Mouse (Mus musculus) left cerebral cortex, postnatal 25 days (tissue): Measurements from ENCODE around the gene Kcnk13. TPM values are rescaled to one million over a fixed set of nuclear protein-coding genes. Genes with fewer than 3 reads are reported as not detected.

Experiments used
- DNase-seq, 2 experiments: peaks; one replicate each; pipeline ENCODE4 v3.0.0; 2022; ENCODE audit warnings: low spot score in 2 of 2, mixed read lengths in 1 of 2
- intact Hi-C: fragments of 180-260 bp; cut with DNase I; formaldehyde crosslinking; loops from one replicate; pipeline ENCODE4 v1.15.1; 2025
- total RNA-seq, 2 experiments: library from RNA; stranded (reverse); gene quantifications; 2 replicates each; pipeline ENCODE4 v1.2.3; 2021

Kcnk13 gene
- 1 to 10 TPM; 5.9 to 7.2 TPM for total RNA-seq

DNA sequence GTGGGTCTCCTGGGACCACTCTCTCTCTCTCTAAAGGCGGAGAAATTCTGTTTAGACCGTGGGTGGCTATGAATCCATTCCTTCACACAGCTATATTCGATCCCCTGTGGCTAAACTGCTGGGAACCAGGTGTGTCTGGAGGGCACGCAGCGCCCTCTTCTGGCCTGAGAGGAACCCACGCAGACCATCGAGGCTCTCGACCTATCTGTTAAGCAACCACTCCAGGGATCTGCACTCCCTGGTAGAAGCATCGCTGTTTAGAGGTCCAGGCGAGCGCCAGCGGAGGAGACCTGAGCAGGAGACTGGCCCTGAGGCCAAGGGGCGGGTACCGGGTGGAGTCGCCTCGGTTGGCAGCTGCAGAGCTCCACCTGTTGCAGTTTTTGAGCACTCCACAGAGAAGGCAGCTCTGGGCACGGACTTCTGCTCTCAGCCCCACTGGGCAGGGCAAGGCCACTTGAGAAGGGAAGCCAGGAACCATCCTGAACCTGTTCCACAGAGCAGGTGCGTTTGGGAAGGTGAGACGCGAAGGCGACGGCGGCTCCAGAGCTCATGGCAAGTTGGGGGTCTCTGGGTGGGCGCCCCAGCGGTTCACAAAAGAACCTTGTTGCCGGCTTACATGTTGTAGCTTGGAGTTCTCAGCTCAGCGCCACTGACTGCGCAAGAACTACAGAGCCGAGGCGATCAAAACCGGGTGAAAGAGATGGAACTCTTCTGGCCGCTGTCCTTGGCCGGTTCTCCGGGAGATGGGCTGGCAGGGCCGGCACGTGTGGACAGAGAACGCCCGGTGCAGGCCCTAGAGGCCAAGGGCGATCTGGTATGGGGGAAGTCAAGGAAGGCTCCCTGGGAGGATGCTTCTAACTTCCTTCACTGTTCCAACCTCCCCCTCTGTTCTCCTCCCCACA lies at the start of gene Kcnk13:
TSS of gene Kcnk13 (plus strand) at position 199 of the 902 bp plus-strand sequence.
- intact Hi-C loops = loop anchor here (1.0 to 5.0 kb wide), 2 partner anchors 64 to 882 kb away; no protein-coding TSS in a partner anchor
- peak; percentile 79 to 84 for DNase-seq

DNA sequence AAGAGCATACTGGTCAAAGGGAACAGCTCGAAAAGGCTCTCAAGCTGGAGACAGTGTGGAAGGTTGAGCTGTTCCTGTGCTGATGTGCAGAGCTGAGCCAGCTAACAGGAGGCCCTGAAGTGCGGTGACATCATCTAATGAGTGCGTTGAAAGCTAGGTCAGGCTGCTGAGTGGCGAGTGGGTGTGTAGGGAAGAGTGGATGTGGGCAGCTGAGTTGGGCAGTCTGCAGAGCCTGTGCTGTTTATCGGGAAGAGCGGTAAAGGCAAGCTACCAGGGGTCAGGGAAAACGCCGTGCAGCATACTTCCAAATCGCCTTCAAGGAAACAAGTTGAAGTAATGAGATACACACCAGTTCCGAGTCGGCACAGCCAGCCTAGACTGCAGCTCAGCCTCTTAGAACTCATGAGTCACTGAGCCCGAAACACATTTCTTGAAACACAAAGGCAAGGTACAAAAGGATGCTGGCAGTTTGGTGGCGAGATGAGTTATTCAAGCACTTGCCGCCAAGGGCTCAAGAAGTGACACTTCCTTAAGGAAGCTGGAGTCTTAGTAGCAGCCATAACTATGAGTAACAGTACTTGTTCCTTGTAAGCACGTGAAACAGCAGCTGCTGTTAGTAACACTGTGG lies 46.4 kb upstream of the Kcnk13 start:
- peak; percentile 50 to 84 for DNase-seq
- intact Hi-C loops = no loop called here

DNA sequence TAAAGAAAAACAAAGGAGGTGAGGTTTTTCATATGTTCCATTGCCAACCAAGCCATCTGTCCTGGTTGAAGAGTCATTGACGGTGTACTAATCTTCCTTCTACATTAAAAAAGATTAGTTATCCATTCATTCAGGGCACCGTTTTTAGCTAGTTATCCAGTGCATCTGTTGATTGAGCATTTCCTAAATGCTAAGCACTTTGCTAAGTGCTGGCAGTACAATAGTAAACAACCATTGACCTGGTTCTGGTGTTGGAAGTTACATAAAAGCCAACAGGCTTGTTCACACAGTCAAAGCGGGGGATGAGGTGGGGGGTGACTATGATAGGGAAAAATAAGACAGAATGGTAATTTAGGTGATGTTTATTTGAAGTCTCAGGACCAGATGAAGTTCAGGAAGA lies 44.7 kb upstream of the Kcnk13 start:
- intact Hi-C loops = no loop called here
- no peak for DNase-seq

DNA sequence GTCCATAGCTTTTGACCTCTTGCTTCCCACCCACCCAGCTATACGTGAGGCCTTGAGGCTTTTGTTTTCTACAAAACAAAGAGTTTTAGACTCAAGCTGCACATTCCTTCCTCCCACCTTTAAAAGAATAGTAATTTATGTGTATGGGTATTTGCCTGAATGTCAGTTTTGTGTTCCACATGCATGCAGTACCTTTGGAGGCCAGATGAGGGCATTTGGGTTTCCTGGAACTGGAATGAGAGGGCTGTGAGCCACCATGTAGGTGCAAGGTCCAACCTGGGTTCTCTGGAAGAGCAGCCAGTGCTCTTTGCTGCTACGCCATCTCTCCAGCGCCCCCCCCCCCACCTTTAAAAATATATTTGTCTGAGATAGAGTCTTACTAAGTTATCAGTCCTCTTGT lies 43.3 kb upstream of the Kcnk13 start:
- no peak for DNase-seq
- intact Hi-C loops = no loop called here

DNA sequence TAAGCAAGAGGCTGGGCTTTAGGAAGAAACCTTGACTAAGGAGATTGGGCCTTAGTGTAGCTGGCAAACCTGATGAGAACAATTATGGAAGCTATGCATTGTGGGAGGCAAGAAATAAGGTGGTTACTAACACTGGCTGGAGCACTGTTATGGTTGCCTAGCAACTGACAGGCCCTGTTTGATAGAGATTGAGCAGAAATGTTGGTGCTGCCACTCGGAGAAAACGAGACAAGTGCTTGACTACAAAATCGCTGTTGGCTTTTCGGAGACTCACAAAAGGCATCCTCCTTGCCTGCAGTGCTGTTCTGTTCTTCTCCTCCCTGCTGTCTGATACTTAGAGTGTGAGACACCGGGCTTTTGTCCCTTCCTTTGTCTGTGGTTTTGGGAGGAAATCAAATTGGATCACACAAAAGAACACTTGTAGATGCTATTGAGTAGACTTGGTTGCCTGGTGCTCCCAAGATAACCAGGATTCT lies 41.1 kb upstream of the Kcnk13 start:
- DNase-seq = peak; percentile 45 to 71
- intact Hi-C loops = no loop called here

DNA sequence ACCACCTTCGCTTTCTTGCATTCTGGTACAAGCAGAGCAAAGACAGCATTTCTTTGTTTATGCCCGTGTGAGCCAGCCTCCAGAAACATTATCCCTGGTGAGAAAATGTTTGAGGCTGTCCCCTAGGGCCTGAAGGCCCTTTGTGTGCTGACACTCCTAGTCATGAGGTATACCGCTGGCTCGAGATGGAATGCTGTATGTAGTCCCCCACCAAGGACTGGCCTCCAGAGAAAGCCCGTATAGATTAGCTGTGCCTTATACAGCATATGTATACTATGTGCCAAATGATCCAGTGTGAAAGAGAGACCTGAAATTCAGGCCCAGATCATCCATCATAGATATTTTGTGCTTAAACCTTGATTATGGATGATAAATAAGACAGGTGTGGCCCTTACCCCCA lies 40.6 kb upstream of the Kcnk13 start:
- no peak for DNase-seq
- intact Hi-C loops = no loop called here

DNA sequence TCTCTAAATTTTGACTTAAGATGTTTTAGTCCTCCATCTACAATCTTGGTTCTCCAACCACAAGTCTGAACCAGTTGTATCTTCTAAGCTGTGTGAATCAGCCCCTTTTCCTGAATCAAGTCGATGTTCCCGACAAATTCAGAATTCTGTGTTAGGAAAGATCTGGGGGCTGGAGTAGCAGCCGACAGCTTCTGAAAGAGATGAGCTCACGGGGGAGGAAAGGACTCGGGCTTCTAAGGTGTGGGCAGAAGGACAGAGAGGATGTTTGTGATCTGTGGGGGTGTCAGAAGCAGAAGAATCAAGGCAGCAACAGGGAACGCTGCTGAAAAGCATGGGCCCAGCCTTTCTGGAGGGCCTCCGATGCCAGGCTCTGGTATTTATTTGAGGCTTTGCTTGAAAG lies 36.0 kb upstream of the Kcnk13 start:
- intact Hi-C loops = no loop called here
- DNase-seq = peak; percentile 55 to 91

DNA sequence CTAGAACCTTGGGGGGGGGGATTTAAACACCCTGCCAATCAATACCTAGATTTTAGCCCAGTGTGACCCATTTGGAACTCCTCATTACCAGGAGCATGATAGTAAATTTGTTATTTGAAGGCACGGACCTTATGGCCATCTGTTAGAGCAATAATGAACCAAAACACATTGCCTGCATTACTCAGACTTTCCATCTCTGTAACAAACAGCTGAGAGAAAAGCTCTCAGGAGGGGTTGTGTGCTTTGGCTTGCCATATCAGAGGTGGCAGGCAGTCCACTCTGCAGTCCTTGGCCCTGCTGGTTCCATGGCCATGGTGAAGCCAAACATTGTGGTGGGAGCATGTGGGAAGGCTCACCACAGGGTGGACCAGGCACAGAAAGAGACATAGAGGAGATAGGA lies 35.1 kb upstream of the Kcnk13 start:
- no peak for DNase-seq
- intact Hi-C loops = no loop called here

DNA sequence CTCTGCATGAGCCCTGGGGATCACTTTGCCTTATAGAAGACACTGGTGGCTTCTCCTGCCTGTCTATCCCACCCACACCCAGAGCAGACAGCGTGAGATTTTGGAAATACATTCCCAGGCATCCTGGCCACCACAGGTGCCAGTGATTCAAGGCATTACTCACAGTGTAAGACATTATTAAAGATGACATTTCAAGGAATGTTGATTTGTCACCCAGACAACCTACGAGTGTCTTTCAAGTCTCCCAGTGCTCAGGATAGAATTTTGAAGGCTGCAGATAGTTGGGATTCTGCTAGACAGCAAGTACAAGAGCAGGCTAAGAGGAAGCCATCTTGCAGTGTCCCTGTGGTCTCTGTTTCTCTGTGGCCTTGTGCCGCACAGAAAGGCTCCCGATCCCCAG lies 32.1 kb upstream of the Kcnk13 start:
- intact Hi-C loops = no loop called here
- DNase-seq = peak in 1 of 2 experiments; percentile 60

DNA sequence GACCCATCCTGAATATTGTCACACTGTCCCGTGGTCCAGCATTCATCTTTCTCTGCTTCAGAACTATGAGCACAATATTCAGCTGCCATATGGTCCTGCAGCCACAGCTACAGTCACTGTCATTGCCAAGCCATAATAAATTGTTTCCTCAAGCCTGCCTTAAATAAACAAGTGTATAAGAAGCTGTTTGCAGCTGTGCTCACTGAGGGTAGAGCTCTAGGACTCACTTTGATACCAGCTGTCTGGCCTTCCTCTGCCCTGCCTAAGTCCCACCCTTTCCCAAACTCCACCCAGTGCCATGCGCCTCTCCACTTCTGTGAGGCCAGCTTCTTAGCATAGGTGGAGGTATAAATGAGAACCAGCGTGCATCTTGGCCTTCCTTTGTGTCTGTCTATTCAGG lies 30.7 kb upstream of the Kcnk13 start:
- intact Hi-C loops = no loop called here
- no peak for DNase-seq

DNA sequence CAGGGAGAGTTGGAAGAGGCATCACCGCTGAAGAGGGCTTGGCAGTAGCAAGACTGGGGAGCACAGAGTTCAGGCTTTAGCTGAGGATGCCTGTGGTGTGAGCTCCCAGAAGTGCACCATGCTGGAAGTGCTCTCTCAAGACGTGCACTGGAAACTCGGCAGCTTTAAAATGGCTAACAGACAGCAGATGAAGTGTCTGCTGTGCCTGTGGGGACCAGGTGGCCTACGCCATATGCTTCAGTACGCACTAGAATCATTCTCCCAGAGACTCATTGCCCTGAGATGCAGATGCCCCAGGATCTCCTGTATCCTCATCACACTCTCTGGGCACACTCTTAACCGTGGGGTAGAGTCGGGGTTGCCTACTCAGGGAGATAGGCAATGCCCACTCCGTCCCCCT lies 28.9 kb upstream of the Kcnk13 start:
- intact Hi-C loops = no loop called here

DNA sequence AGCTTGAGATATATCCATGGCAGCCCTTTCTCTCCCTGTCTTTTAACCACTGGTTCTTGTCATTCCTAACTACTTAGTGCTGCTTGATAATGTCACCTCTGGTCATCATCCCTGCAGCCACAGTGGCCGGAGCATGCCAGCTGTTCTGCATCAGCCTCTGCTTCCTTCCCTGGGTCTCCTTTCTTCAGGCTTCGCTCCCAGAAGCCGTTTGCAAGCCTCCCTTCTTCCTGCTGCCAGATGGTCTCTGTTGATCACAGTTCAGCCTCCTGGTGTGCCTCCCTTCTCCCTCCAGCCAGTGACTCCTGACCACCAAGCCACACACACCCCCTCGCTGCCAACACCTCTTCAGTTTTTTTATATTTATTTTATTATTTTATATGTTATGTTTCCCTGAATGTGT lies 25.8 kb upstream of the Kcnk13 start:
- intact Hi-C loops = no loop called here
- no peak for DNase-seq

More for the DNA sequence above, 28.9 kb upstream of the Kcnk13 start:
- no peak for DNase-seq

DNA sequence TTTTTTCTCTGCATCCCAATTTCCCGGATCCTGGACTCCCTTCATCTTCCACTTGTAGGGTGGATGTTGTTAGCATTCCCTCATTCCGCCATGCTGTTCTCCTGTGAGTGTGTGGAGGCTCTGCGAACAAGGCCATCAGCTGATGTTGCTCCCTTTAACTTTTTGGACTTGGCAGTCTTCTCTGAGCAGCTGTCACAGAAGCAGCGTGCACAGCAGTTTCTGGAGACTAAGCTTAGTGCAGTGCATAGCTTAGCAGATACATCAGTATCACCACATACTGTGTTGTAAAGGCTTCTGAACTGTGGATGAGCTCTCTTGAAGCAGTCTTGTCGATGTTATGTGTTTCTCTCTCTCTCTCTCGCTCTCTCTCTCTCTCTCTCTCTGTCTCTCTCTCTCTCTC lies 25.1 kb upstream of the Kcnk13 start:
- no peak for DNase-seq
- intact Hi-C loops = no loop called here

DNA sequence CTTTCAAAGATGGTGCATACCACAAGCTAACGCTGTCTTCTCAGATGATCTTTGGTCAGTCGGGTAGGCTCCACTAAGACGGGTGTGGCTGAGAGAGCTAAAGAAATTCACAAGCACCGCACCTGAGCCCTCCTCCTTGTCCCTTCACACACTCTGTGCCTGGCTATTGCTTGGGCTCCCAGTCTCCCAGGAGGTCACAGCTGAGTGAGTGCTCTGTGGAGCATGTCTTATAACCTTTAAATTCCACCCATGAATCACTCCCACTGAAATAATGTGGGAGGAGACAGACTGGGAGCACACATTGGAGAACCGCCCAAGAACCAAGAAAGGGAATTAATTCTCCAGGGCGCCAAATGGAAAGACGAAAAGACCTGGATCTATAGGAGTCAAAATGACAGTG lies 23.6 kb upstream of the Kcnk13 start:
- intact Hi-C loops = no loop called here
- DNase-seq = no peak

DNA sequence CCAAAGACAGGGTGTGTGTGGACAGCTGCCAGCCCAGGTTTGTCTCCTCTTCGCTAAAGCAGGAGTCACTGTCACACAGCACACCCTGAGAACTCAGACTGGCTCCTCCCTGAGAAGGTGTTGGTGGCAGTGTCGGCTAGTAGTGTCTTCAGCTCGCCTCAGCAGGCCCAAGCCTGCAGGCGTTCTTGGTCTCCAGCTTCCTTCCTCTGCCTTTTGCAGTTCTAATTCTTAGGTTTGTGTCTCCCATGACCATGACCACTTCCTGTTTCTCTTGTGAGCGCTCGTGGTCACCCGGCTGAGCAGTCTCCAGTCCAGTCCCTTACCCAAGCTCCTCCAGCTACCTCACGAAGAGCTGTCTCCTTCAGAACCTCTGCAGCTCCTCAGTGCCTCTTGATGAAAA lies 21.9 kb upstream of the Kcnk13 start:
- intact Hi-C loops = no loop called here
- DNase-seq = no peak

DNA sequence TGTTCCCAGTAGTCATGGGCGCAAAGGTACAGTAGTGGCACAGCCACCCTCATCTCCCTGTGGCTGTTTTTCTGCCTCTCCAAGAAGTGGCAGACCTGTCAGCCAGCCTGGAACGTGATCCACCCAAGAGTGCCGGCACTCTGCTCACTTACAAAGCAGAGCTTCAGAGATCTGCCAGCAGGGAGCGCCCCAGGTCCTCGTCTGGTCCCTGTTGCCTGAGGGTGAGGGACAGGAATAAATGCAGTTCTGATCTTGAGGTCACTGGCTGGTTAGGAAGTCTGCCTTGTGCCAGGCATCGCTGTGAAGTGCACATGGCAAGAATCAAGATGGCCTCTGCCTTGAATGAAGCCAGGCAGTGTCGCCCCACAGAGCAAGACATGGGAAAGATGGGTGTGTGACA lies 11.4 kb upstream of the Kcnk13 start:
- DNase-seq = peak; percentile 60 to 65
- intact Hi-C loops = loop anchor here (2.0 kb wide), 1 partner anchor 154 kb away; no protein-coding TSS in a partner anchor

DNA sequence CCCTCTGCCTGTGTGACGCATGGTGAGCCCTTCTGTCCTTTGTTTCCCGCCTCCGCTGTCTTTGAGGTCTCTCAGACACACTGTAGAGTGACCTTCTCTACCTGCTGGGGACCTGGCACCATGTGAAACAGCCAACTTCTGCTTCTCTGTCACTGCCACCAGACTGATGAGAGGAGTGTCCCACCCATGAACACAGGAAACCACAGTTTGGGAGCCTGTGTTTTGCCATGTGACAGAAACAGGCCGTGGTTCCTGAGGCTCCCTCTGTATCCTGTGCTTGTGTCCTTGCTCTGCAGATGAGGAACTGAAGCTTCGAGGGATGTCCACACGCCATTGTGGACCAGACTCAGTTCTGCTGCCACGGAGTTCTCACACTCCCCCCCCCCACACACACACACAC lies 7.9 kb upstream of the Kcnk13 start:
- DNase-seq = no peak
- intact Hi-C loops = no loop called here

DNA sequence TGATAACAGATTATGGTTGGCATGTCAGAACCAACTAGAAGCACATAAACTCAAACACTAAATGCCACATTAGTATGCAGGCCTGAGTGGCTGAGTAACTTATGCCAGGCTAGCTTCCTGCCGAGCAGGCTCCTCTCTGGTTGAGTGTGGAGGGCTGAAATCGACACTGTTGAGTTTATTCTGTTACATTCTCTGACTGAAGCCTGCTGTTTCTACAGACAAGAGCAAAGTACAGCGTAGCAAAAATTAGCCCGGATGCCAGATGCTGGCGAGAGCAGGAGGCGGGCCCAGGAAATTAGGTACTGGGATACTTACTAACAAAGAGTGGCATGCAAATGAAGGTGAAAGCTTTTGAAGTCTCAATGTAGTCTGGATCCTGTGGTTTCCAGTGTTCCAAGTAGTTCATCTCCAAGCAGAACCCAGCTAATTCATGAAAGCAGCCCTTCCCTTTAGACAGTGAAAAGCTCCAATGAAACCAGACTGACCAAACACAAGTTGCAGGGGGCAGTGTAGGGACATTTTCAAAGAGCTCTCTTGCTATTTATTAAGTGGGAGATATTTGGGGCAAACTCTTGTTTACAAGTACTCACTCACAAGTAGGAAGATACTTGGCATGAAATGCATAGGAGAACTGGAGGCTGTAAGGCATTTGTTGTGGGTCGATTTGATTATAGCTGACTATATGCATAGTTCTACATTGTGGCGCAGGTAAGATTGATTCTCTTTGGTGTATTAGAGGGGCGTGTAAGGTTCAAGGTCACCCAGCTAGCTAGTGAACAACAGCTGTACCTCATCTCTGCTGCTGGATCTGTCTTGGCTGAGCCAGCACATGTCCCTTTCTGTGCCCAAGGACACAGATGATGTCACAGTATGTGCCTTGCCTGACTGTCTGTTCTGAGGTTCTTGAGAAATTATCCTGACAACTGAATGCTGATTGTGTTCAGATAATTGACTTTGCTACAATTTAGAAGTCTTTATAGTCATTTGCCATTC lies 5.9 kb upstream of the Kcnk13 start:
- peak; percentile 37 to 64 for DNase-seq
- intact Hi-C loops = no loop called here

DNA sequence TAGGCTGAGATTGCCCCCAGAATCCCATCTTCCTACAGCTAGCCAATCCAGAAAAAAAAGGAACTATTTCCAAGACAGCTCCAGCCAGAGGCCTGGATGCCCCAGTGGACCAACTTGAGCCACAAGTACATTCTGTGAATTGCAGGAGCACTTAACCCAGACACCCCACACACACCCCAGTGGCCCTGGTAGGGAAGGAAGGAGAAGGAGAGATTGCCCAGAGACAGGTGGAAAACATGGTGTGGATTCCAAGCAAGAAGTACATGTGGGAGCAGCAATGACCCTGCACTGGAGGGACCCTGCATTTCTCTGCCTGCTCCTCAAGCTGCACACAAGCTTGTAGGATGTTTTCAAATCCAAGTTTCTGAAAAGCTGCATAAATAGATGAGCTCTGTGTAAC lies 5.0 kb upstream of the Kcnk13 start:
- DNase-seq = no peak
- intact Hi-C loops = no loop called here

DNA sequence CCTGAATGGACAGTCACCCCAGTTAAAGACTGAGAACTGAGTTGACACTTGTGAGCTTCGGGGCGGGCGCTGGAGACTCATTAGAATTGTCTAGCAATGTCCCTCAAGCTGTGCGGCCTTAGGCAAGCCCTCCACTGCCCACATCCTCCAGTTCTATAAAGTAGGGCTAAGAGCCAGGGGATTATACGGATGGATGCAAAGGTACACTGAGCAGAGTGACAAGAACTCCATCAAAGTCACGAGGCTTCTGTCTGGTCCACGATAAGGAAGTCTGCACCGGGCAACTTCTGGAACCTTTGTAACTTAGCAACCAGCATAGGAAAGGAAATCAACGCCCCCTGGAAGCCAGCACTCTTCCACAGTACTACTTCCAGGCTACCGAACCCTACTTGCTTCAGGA lies 4.4 kb upstream of the Kcnk13 start:
- intact Hi-C loops = loop anchor here (5.0 kb wide), 1 partner anchor 878 kb away; no protein-coding TSS in a partner anchor
- no peak for DNase-seq
